ENCODE assay signal across 15 mouse cellular contexts in the genomic region with DNA sequence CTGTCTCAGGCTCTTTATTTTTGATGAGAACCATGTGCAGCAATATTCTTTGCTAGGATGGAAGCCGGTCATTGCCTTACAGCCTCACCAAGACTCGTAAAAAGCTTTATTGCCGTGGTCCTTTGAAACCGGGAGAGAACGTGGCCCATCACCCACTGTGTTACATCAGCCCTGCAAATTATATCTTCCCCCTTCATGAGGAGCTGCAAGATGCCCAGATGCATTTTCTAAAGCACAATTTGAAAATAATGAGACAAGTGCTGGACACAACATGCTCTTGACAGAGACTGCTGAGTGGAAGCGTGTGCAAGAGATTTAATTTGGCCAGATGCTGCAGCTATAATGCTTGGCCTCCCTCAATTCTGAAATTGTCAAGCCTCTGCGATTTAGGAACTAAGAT.
"Had no signal": no experiment of that assay in that cellular context is flagged by ENCODE, and none has a peak within 500 bp of the region (broad histone marks: within the 10 kb centered on the region; RNA-seq: fewer than 3 reads in every experiment).

No protein-coding gene starts in this region.

- ATAC-seq: liver, postnatal 0 days had no signal

- H3K36me3 ChIP-seq: kidney, embryonic 15.5 days; liver, embryonic 13.5 days; lung, embryonic 15.5 days; midbrain, embryonic 12.5 days; neural tube, embryonic 15.5 days had no signal

- H3K4me1 ChIP-seq: kidney, embryonic 15.5 days; liver, embryonic 13.5 days; lung, embryonic 15.5 days; megakaryocyte, embryonic 14.5 days; midbrain, embryonic 12.5 days; neural tube, embryonic 15.5 days had no signal

- DNase-seq: kidney, postnatal 14 days; liver; liver, embryonic 13.5 days; liver, postnatal 0 days; lung, postnatal 14 days; spleen, adult 18-20 months; thymus, adult 18-20 months; thymus, postnatal 14 days had no signal

- H3K27ac ChIP-seq: kidney, embryonic 15.5 days; liver, embryonic 13.5 days; lung, embryonic 15.5 days; macrophage; midbrain, embryonic 12.5 days; neural tube, embryonic 15.5 days had no signal

- H3K9ac ChIP-seq: kidney, embryonic 15.5 days; liver, embryonic 13.5 days; liver, postnatal 0 days; lung, embryonic 15.5 days; midbrain, embryonic 12.5 days; neural tube, embryonic 15.5 days had no signal

- H3K27me3 ChIP-seq: kidney, embryonic 15.5 days; liver, embryonic 13.5 days; lung, embryonic 15.5 days; megakaryocyte, embryonic 14.5 days; midbrain, embryonic 12.5 days; neural tube, embryonic 15.5 days had no signal

- H3K4me2 ChIP-seq: kidney, embryonic 15.5 days; liver, embryonic 13.5 days; lung, embryonic 15.5 days; midbrain, embryonic 12.5 days; neural tube, embryonic 15.5 days had no signal

- H3K4me3 ChIP-seq: kidney, embryonic 15.5 days; liver, embryonic 13.5 days; lung, embryonic 15.5 days; megakaryocyte, embryonic 14.5 days; midbrain, embryonic 12.5 days; myocyte; neural tube, embryonic 15.5 days had no signal

- H3K9me3 ChIP-seq: kidney, embryonic 15.5 days; liver, embryonic 13.5 days; lung, embryonic 15.5 days; megakaryocyte, embryonic 14.5 days; midbrain, embryonic 12.5 days; neural tube, embryonic 15.5 days had no signal
